Mouse (Mus musculus): Measurements from ENCODE around the gene Rbm15b. TPM values are rescaled to one million over a fixed set of nuclear protein-coding genes. Genes with fewer than 3 reads are reported as not detected.
A peak's percentile ranks its signal among the peaks of the same experiment; 100 is the strongest.

Gene Rbm15b
- polyA plus RNA-seq, 1 experiment: not detected

GRCm38 (mm10) chr9:106888346-106888745 lies 1.1 kb upstream of the Rbm15b start:
- H3K4me3 ChIP-seq (ENCODE audit: insufficient read depth, low read depth, low read length): no peak overlapping the region
- H3K27ac ChIP-seq (ENCODE audit: insufficient read depth, low read depth, low read length): no peak overlapping the region
- peaks cover 38% of the 10 kb centered on the region for H3K4me1 ChIP-seq (ENCODE audit: control insufficient read depth, insufficient read depth, low read length)
- TF ChIP-seq POLR2A (IDR thresholded peaks at IDR 0.05; ENCODE audit: insufficient read depth, low read depth, low read length): no peak
- TF ChIP-seq CTCF (IDR thresholded peaks at IDR 0.05; ENCODE audit: insufficient read depth, low read depth, low read length): no peak
- WGBS: 84% methylated on average over 3 of the region's 3 CpGs

- TF ChIP-seq POLR2A (IDR thresholded peaks at IDR 0.05; ENCODE audit: insufficient read depth, low read depth, low read length) (no peak), CTCF (IDR thresholded peaks at IDR 0.05; ENCODE audit: insufficient read depth, low read depth, low read length) (no peak)
- Histone ChIP-seq H3K27ac (ENCODE audit: insufficient read depth, low read depth, low read length) (peak overlapping the region; percentile 49; the same call in 1 of the 2 replicates), H3K4me1 (ENCODE audit: control insufficient read depth, insufficient read depth, low read length) (peaks cover 41% of the 10 kb centered on the region), H3K4me3 (ENCODE audit: insufficient read depth, low read depth, low read length) (peak overlapping the region; percentile 76)
- WGBS: under 1% methylated on average over 106 of the region's 107 CpGs
These were observed 1.1 kb downstream of the Rbm15b start for GRCm38 (mm10) chr9:106885901-106886731.

GRCm38 (mm10) chr9:106884996-106885900 lies 2.0 kb downstream of the Rbm15b start:
- TF ChIP-seq CTCF (IDR thresholded peaks at IDR 0.05; ENCODE audit: insufficient read depth, low read depth, low read length) (no peak), POLR2A (IDR thresholded peaks at IDR 0.05; ENCODE audit: insufficient read depth, low read depth, low read length) (no peak)
- Histone ChIP-seq H3K27ac (ENCODE audit: insufficient read depth, low read depth, low read length) (no peak overlapping the region), H3K4me3 (ENCODE audit: insufficient read depth, low read depth, low read length) (peak overlapping the region; percentile 76), H3K4me1 (ENCODE audit: control insufficient read depth, insufficient read depth, low read length) (peaks cover 38% of the 10 kb centered on the region)
- 16% methylated on average over 44 of the region's 44 CpGs for WGBS

- peaks cover 38% of the 10 kb centered on the region for H3K4me1 ChIP-seq (ENCODE audit: control insufficient read depth, insufficient read depth, low read length)
- H3K27ac ChIP-seq (ENCODE audit: insufficient read depth, low read depth, low read length): no peak overlapping the region
- TF ChIP-seq POLR2A (IDR thresholded peaks at IDR 0.05; ENCODE audit: insufficient read depth, low read depth, low read length) (no peak), CTCF (IDR thresholded peaks at IDR 0.05; ENCODE audit: insufficient read depth, low read depth, low read length) (no peak)
- peak overlapping the region; percentile 76 for H3K4me3 ChIP-seq (ENCODE audit: insufficient read depth, low read depth, low read length)
- WGBS: 22% methylated on average over 16 of the region's 16 CpGs
These were observed 2.9 kb downstream of the Rbm15b start for GRCm38 (mm10) chr9:106884306-106884705.

- TF ChIP-seq CTCF (IDR thresholded peaks at IDR 0.05; ENCODE audit: insufficient read depth, low read depth, low read length) (no peak), POLR2A (IDR thresholded peaks at IDR 0.05; ENCODE audit: insufficient read depth, low read depth, low read length) (no peak)
- WGBS: 56% methylated on average over 3 of the region's 3 CpGs
- Histone ChIP-seq H3K4me3 (ENCODE audit: insufficient read depth, low read depth, low read length) (no peak overlapping the region), H3K27ac (ENCODE audit: insufficient read depth, low read depth, low read length) (no peak overlapping the region), H3K4me1 (ENCODE audit: control insufficient read depth, insufficient read depth, low read length) (peaks cover 35% of the 10 kb centered on the region)
These were observed 4.1 kb downstream of the Rbm15b start for GRCm38 (mm10) chr9:106883085-106883484.

- TF ChIP-seq CTCF (IDR thresholded peaks at IDR 0.05; ENCODE audit: insufficient read depth, low read depth, low read length): no peak
- TF ChIP-seq POLR2A (IDR thresholded peaks at IDR 0.05; ENCODE audit: insufficient read depth, low read depth, low read length): no peak
- 58% methylated on average over 4 of the region's 4 CpGs for WGBS
These were observed 5.1 kb downstream of the Rbm15b start for GRCm38 (mm10) chr9:106882176-106882575.

GRCm38 (mm10) chr9:106881071-106881755 lies 6.0 kb downstream of the Rbm15b start:
- 36% methylated on average over 4 of the region's 4 CpGs for WGBS
- no peak for TF ChIP-seq CTCF (IDR thresholded peaks at IDR 0.05; ENCODE audit: insufficient read depth, low read depth, low read length)
- no peak for TF ChIP-seq POLR2A (IDR thresholded peaks at IDR 0.05; ENCODE audit: insufficient read depth, low read depth, low read length)
- Histone ChIP-seq H3K4me1 (ENCODE audit: control insufficient read depth, insufficient read depth, low read length) (peaks cover 29% of the 10 kb centered on the region), H3K27ac (ENCODE audit: insufficient read depth, low read depth, low read length) (no peak overlapping the region), H3K4me3 (ENCODE audit: insufficient read depth, low read depth, low read length) (no peak overlapping the region)

More at GRCm38 (mm10) chr9:106882176-106882575, 5.1 kb downstream of the Rbm15b start:
- Histone ChIP-seq H3K27ac (ENCODE audit: insufficient read depth, low read depth, low read length) (no peak overlapping the region), H3K4me3 (ENCODE audit: insufficient read depth, low read depth, low read length) (no peak overlapping the region), H3K4me1 (ENCODE audit: control insufficient read depth, insufficient read depth, low read length) (peaks cover 29% of the 10 kb centered on the region)

- H3K4me1 ChIP-seq (ENCODE audit: control insufficient read depth, insufficient read depth, low read length): peaks cover 13% of the 10 kb centered on the region
- TF ChIP-seq CTCF (IDR thresholded peaks at IDR 0.05; ENCODE audit: insufficient read depth, low read depth, low read length) (no peak), POLR2A (IDR thresholded peaks at IDR 0.05; ENCODE audit: insufficient read depth, low read depth, low read length) (no peak)
- no peak overlapping the region for H3K4me3 ChIP-seq (ENCODE audit: insufficient read depth, low read depth, low read length)
- H3K27ac ChIP-seq (ENCODE audit: insufficient read depth, low read depth, low read length): no peak overlapping the region
- WGBS: 50% methylated on average over 4 of the region's 4 CpGs
These were observed 7.8 kb downstream of the Rbm15b start for GRCm38 (mm10) chr9:106879471-106879870.

Measured in olfactory bulb, adult 2 months (tissue).